Mouse (Mus musculus) heart, adult 2 months (tissue): ENCODE measurements around the gene Gbp4. TPM values are rescaled to one million over a fixed set of nuclear protein-coding genes. Genes with fewer than 3 reads are reported as not detected.
"Not testable (repeated sequence)": the region's sequence is repeated elsewhere in the genome, so short reads cannot be mapped to it uniquely, and the experiment has no call there.

ENCODE experiments used
- DNase-seq, 2 experiments: peaks; one replicate each; pipeline ENCODE4 v3.0.0; 2021
- H3K27ac ChIP-seq: fragments of 200-600 bp; 2 replicates; pipeline ENCODE4 v1.8.1; 2022
- H3K27me3 ChIP-seq: fragments of 200-500 bp; 2 replicates; pipeline ENCODE4 v1.6.1; 2012; ENCODE audit warnings: mild to moderate bottlenecking, low read length, inconsistent platforms, mixed read lengths; ENCODE audit not compliant: control insufficient read depth, insufficient read depth
- H3K36me3 ChIP-seq: fragments of 200-500 bp; 2 replicates; pipeline ENCODE4 v1.6.1; 2012; ENCODE audit warnings: low read length, inconsistent platforms; ENCODE audit not compliant: control insufficient read depth, insufficient read depth
- H3K4me1 ChIP-seq: fragments of 200-500 bp; 2 replicates; pipeline ENCODE4 v1.6.1; 2011; ENCODE audit warnings: low read length; ENCODE audit not compliant: control insufficient read depth, insufficient read depth
- H3K4me3 ChIP-seq: fragments of 200-600 bp; 2 replicates; pipeline ENCODE4 v1.8.1; 2022
- H3K79me2 ChIP-seq: fragments of 200-500 bp; replicated peaks from 2 replicates; pipeline ENCODE4 v1.6.1; 2012; ENCODE audit warnings: mild to moderate bottlenecking, inconsistent platforms, low read length, moderate library complexity, mixed read lengths; ENCODE audit not compliant: control insufficient read depth, insufficient read depth
- H3K9ac ChIP-seq: fragments of 200-500 bp; 2 replicates; pipeline ENCODE4 v1.6.1; 2012; ENCODE audit warnings: low read depth, mild to moderate bottlenecking, control low read depth, inconsistent platforms, low read length, mixed read lengths
- CTCF ChIP-seq: fragments of 200-600 bp; IDR thresholded peaks from 2 replicates; pipeline ENCODE4 v1.8.1; 2022; ENCODE audit warnings: antibody characterized with exemption, mild to moderate bottlenecking, moderate library complexity
- EP300 ChIP-seq: fragments of 200-500 bp; IDR thresholded peaks from 2 replicates; pipeline ENCODE4 v1.6.1; 2011; ENCODE audit warnings: low read depth, low read length, control low read depth; ENCODE audit not compliant: insufficient read depth
- POLR2A ChIP-seq: fragments of 200-500 bp; IDR thresholded peaks from 2 replicates; pipeline ENCODE4 v1.6.1; 2011; ENCODE audit warnings: mild to moderate bottlenecking, low read depth, low read length, control low read depth; ENCODE audit not compliant: insufficient read depth
- WGBS: fragments of 180-500 bp; shearing (Covaris S2); methylation state at CpG from one replicate; pipeline ENCODE4 v1.1.7; 2018; 5-methylcytosine and 5-hydroxymethylcytosine counted together
- intact Hi-C: fragments of 180-260 bp; cut with DNase I; formaldehyde crosslinking; loops from one replicate; pipeline ENCODE4 v1.15.1; 2025
- long read RNA-seq: library from polyadenylated mRNA; stranded (forward); transcript quantifications from one replicate; pipeline ENCODE4 v2.0.0, GENCODE M21; 2021
- polyA plus RNA-seq: library from polyadenylated mRNA; depleted of rRNA; stranded (reverse); fragments of >200 nt; gene quantifications from 2 replicates; pipeline ENCODE4 v1.2.3, GENCODE M21; 2012; rRNA removed
- total RNA-seq, 2 experiments: library from RNA; stranded (reverse); gene quantifications; 2 replicates each; pipeline ENCODE4 v1.2.3; 2021

Gene Gbp4
- total RNA-seq (10 to 100 TPM in 1 of 2 experiments, 1 to 10 TPM in 1; 4.6 to 11.5 TPM), polyA plus RNA-seq (7.8 and 10.4 TPM in 2 replicates)
- long read RNA-seq, full-length matches to known transcripts, result 1 of 6 reads
- long read RNA-seq, partial matches to known transcripts, result 1 of 6 reads
- long read RNA-seq, other reads (novel, unspliced or antisense), result 4 of 6 reads

- peak within 1 kb of the TSS; percentile 80 for H3K27ac ChIP-seq
- not testable (repeated sequence) for H3K36me3 ChIP-seq, H3K27me3 ChIP-seq, H3K79me2 ChIP-seq, H3K4me1 ChIP-seq
- TF ChIP-seq POLR2A, result peak; percentile 59; the same call in 1 of the 2 replicates
- H3K9ac ChIP-seq, result peak within 1 kb of the TSS; percentile 51
- intact Hi-C loops, result loop anchor here (2.0 to 5.0 kb wide), 2 partner anchors 29 to 152 kb away; no protein-coding TSS in a partner anchor
- WGBS, result 8% methylated on average over 2 of the region's 2 CpGs
- peak; percentile 52 to 59 for DNase-seq
- peak within 1 kb of the TSS; percentile 47 for H3K4me3 ChIP-seq
Observed at GRCm38 (mm10) chr5:105139409-105140088, at the start of gene Gbp4, which contains the start of the genes Gbp9 and Gbp8. Gene Gbp4 (minus strand): TSS chr5:105139586. Gene Gbp9 (minus strand): TSS chr5:105139539. Gene Gbp8 (minus strand): TSS chr5:105139540.

- H3K4me1 ChIP-seq, result no peaks in the 10 kb centered on the region
- intact Hi-C loops, result no loop called here
- H3K79me2 ChIP-seq, result no peaks in the 10 kb centered on the region
- no peaks in the 10 kb centered on the region for H3K27me3 ChIP-seq
- H3K36me3 ChIP-seq, result no peaks in the 10 kb centered on the region
- H3K27ac ChIP-seq, result no peak overlapping the region
- H3K4me3 ChIP-seq, result no peak overlapping the region
- no peak overlapping the region for H3K9ac ChIP-seq
- TF ChIP-seq POLR2A (no peak), EP300 (no peak), CTCF (no peak)
- no peak for DNase-seq
Observed at GRCm38 (mm10) chr5:105181446-105181845, 42.1 kb upstream of the Gbp4 start.

- intact Hi-C loops, result no loop called here
- Histone ChIP-seq H3K27ac (no peak overlapping the region), H3K79me2 (no peaks in the 10 kb centered on the region), H3K4me1 (no peaks in the 10 kb centered on the region), H3K27me3 (no peaks in the 10 kb centered on the region), H3K36me3 (no peaks in the 10 kb centered on the region), H3K9ac (no peak overlapping the region), H3K4me3 (no peak overlapping the region)
- 81% methylated on average over 5 of the region's 5 CpGs for WGBS
- no peak for DNase-seq
- no peak for TF ChIP-seq POLR2A
- peak; percentile 60 for TF ChIP-seq CTCF
Observed at GRCm38 (mm10) chr5:105156582-105156981, 17.2 kb upstream of the Gbp4 start.

GRCm38 (mm10) chr5:105154049-105154448 is 14.7 kb upstream of the Gbp4 start:
- Histone ChIP-seq H3K36me3 (no peaks in the 10 kb centered on the region), H3K4me1 (no peaks in the 10 kb centered on the region), H3K79me2 (no peaks in the 10 kb centered on the region), H3K9ac (no peak overlapping the region), H3K27me3 (no peaks in the 10 kb centered on the region), H3K27ac (no peak overlapping the region), H3K4me3 (no peak overlapping the region)
- no peak for DNase-seq
- TF ChIP-seq CTCF (no peak), POLR2A (no peak), EP300 (no peak)
- intact Hi-C loops, result no loop called here

- peaks cover 14% of the 10 kb centered on the region for H3K4me1 ChIP-seq
- H3K79me2 ChIP-seq, H3K36me3 ChIP-seq, H3K27ac ChIP-seq, intact Hi-C loops, H3K27me3 ChIP-seq, H3K4me3 ChIP-seq, H3K9ac ChIP-seq, DNase-seq: not testable (repeated sequence)
- WGBS, result 59% methylated on average over 2 of the region's 2 CpGs
Observed at GRCm38 (mm10) chr5:105148062-105148461, 8.7 kb upstream of the Gbp4 start.

GRCm38 (mm10) chr5:105146447-105146846 is 7.1 kb upstream of the Gbp4 start:
- TF ChIP-seq EP300 (0 out of 2 replicates have a peak, but pooled peaks have one; percentile 48), CTCF (no peak), POLR2A (0 out of 2 replicates have a peak, but pooled peaks have one; percentile 14)
- Histone ChIP-seq H3K4me1 (peaks cover 14% of the 10 kb centered on the region), H3K27ac (peak overlapping the region; percentile 85), H3K27me3 (no peaks in the 10 kb centered on the region), H3K9ac (no peak overlapping the region), H3K79me2 (no peaks in the 10 kb centered on the region), H3K36me3 (no peaks in the 10 kb centered on the region), H3K4me3 (no peak overlapping the region)
- DNase-seq, result peak; percentile 30 to 55
- intact Hi-C loops, result loop anchor here (1.0 kb wide), 1 partner anchor 147 kb away; the partner anchor contains the start of genes Gbp6 and Gm43302

GRCm38 (mm10) chr5:105145731-105146130 is 6.3 kb upstream of the Gbp4 start:
- not testable (repeated sequence) for H3K27me3 ChIP-seq, H3K36me3 ChIP-seq, H3K79me2 ChIP-seq, H3K4me3 ChIP-seq, H3K9ac ChIP-seq
- Histone ChIP-seq H3K27ac (peak overlapping the region; percentile 77), H3K4me1 (peaks cover 17% of the 10 kb centered on the region)
- intact Hi-C loops, result loop anchor here (1.0 kb wide), 1 partner anchor 148 kb away; the partner anchor contains the start of genes Gbp6 and Gm43302
- WGBS, result 14% methylated on average over 3 of the region's 3 CpGs
- DNase-seq, result peak; percentile 31 to 32

- H3K36me3 ChIP-seq, H3K4me3 ChIP-seq, H3K9ac ChIP-seq, DNase-seq, H3K27me3 ChIP-seq, H3K79me2 ChIP-seq, H3K4me1 ChIP-seq: not testable (repeated sequence)
- peak overlapping the region; percentile 75 for H3K27ac ChIP-seq
- intact Hi-C loops, result loop anchor here (5.0 kb wide), 1 partner anchor 153 kb away; no protein-coding TSS in a partner anchor
- WGBS, result 59% methylated on average over 2 of the region's 2 CpGs
Observed at GRCm38 (mm10) chr5:105140089-105140810, 864 bp upstream of the Gbp4 start.
